Comparison of ENCODE assay signal across 17 mouse cellular contexts in genomic region chr4:86018928-86019327, GRCm38 (mm10).
DNase-seq lines count a peak whose midpoint lies in the region; TF ChIP-seq lines count a peak whose summit lies in the region.
"Had no signal": no experiment of that assay in that cellular context is flagged by ENCODE, and none has a peak within 500 bp of the region (broad histone marks: within the 10 kb centered on the region; RNA-seq: fewer than 3 reads in every experiment).

No protein-coding gene starts in this region.

- H3ac ChIP-seq in C2C12 (ENCODE audit: control insufficient read depth, insufficient read length, low read depth) = no peak overlapping the region

- H3K27me3 ChIP-seq in C2C12 (ENCODE audit: control insufficient read depth, insufficient read depth, insufficient read length) = no peaks in the 10 kb centered on the region
- H3K27me3 ChIP-seq: embryonic facial prominence, embryonic 15.5 days; forebrain, embryonic 13.5 days; forebrain, embryonic 15.5 days had no signal

- no peaks in the 10 kb centered on the region for H3K79me3 ChIP-seq in C2C12 (ENCODE audit: low read depth)

- no peak overlapping the region for H3K4me3 ChIP-seq in C2C12 (ENCODE audit: insufficient read depth, poor library complexity, severe bottlenecking)
- H3K4me3 ChIP-seq: embryonic facial prominence, embryonic 13.5 days; embryonic facial prominence, embryonic 15.5 days; erythroblast, embryonic 14.5 days; forebrain, embryonic 13.5 days; forebrain, embryonic 15.5 days had no signal

- no peaks in the 10 kb centered on the region for H3K36me3 ChIP-seq in C2C12 (ENCODE audit: control insufficient read depth, insufficient read depth)
- H3K36me3 ChIP-seq: embryonic facial prominence, embryonic 13.5 days; embryonic facial prominence, embryonic 15.5 days; forebrain, embryonic 15.5 days had no signal

- no peaks in the 10 kb centered on the region for H3K79me2 ChIP-seq in C2C12 (ENCODE audit: control insufficient read depth, insufficient read depth)

- no peak for TF ChIP-seq CTCF in C2C12 (IDR thresholded peaks at IDR 0.05; ENCODE audit: control insufficient read depth, insufficient read depth, insufficient read length)

- DNase-seq in 3T3-L1 (ENCODE audit: low read depth, low spot score) = peak; percentile 57
- DNase-seq in fibroblast of lung, adult 2 months (ENCODE audit: low read depth) = peak; percentile 8
- DNase-seq in right cerebral cortex, postnatal 14 days = no peak
- DNase-seq in adrenal gland, adult (ENCODE audit: inconsistent age in 2 of 2, low spot score in 1 of 2) = no peak
- DNase-seq in c-Kit-positive CD71-positive TER-119-positive erythroid progenitor cells, embryonic 14.5 days (ENCODE audit: low spot score) = no peak
- DNase-seq: adrenal gland, adult 8-10 months; adrenal gland, postnatal 14 days; B cell, adult 2 months; cerebellum, adult 11-12 months; cerebellum, adult 9-10 months; embryo, embryonic 11 days had no signal

TF ChIP-seq in C2C12, 6 proteins besides CTCF, POLR2A, EP300 and RAD21:
- peak; percentile 96 for TF ChIP-seq CEBPB (IDR thresholded peaks at IDR 0.05; ENCODE audit: low read depth)
- no peak for TF ChIP-seq MAX (IDR thresholded peaks at IDR 0.05)
TF ChIP-seq in C2C12: peak in this region for 1.

Comparison
In these comparisons a context has a peak if more than half of its experiments do, and no peak if none do; other contexts are left out.
1. DNase-seq: peak in 3T3-L1 (single experiment) and fibroblast of lung, adult 2 months (single experiment); none in right cerebral cortex, postnatal 14 days (single experiment), adrenal gland, adult (0 of 2) and c-Kit-positive CD71-positive TER-119-positive erythroid progenitor cells, embryonic 14.5 days (single experiment).